Comparison of ENCODE assay signal across 8 mouse cellular contexts in genomic region chr11:119228846-119229626, GRCm38 (mm10). TPM values are rescaled to one million over a fixed set of nuclear protein-coding genes. Genes with fewer than 3 reads are reported as not detected.
DNase-seq lines count a peak whose midpoint lies in the region; ATAC-seq and TF ChIP-seq lines count a peak whose summit lies in the region.

No protein-coding gene starts in this region.

- H3K9ac ChIP-seq in hindbrain, embryonic 11.5 days (ENCODE audit: low read depth, low read length): no peak overlapping the region; the same call in 1 of the 2 replicates

- H3K4me1 ChIP-seq in E14TG2a.4 (replicated peaks; ENCODE audit: low read depth, low read length): peaks cover 31% of the 10 kb centered on the region
- H3K4me1 ChIP-seq in bone marrow macrophage, adult 2 months (ENCODE audit: control insufficient read depth, insufficient read depth, low read length): peaks cover 25% of the 10 kb centered on the region
- peaks cover 14% of the 10 kb centered on the region for H3K4me1 ChIP-seq in hindbrain, embryonic 11.5 days (replicated peaks; ENCODE audit: control insufficient read depth, insufficient read depth, low read length)

- peak; percentile 43 to 58 for DNase-seq in frontal cortex, postnatal 14 days (ENCODE audit: low spot score in 2 of 2)
- peak; percentile 91 for DNase-seq in hindbrain, embryonic 11.5 days (ENCODE audit: low spot score)
- peak; percentile 67 to 73 for DNase-seq in layer of hippocampus, postnatal 10 days (ENCODE audit: low spot score in 2 of 2)
- peak; percentile 91 for DNase-seq in lung, postnatal 10 days
- peak; percentile 58 for DNase-seq in ovary, postnatal 14 days (ENCODE audit: low spot score)
- DNase-seq in thymus, postnatal 4 days: peak; percentile 66

- H3K36me3 ChIP-seq in E14TG2a.4 (ENCODE audit: insufficient read depth, low read length): no peaks in the 10 kb centered on the region
- H3K36me3 ChIP-seq in hindbrain, embryonic 11.5 days (ENCODE audit: control insufficient read depth, insufficient read depth, low read length): no peaks in the 10 kb centered on the region

- H3K4me3 ChIP-seq in E14TG2a.4 (replicated peaks; ENCODE audit: low read length): peak overlapping the region; percentile 90
- H3K4me3 ChIP-seq in bone marrow macrophage, adult 2 months (ENCODE audit: insufficient read depth, low read length): peak overlapping the region; percentile 81
- peak overlapping the region; percentile 81 for H3K4me3 ChIP-seq in hindbrain, embryonic 11.5 days (ENCODE audit: low read depth, low read length)

- H3K9me3 ChIP-seq in E14TG2a.4 (ENCODE audit: low read length): no peaks in the 10 kb centered on the region
- H3K9me3 ChIP-seq in hindbrain, embryonic 11.5 days (ENCODE audit: control insufficient read depth, low read length): no peaks in the 10 kb centered on the region

- TF ChIP-seq POLR2A in bone marrow macrophage, adult 2 months (IDR thresholded peaks at IDR 0.05; ENCODE audit: borderline replicate concordance, low read depth, low read length): no peak

- no peak overlapping the region for H3K27ac ChIP-seq in bone marrow macrophage, adult 2 months (ENCODE audit: insufficient read depth, low read depth, low read length)
- peak overlapping the region; percentile 83 for H3K27ac ChIP-seq in hindbrain, embryonic 11.5 days (ENCODE audit: low read depth, low read length)

- WGBS in hindbrain, embryonic 11.5 days: under 1% methylated on average over 34 of the region's 34 CpGs

- no peak for TF ChIP-seq CTCF in E14TG2a.4 (conservative IDR thresholded peaks at IDR 0.05; ENCODE audit: low read length)
- no peak for TF ChIP-seq CTCF in bone marrow macrophage, adult 2 months (IDR thresholded peaks at IDR 0.05; ENCODE audit: low read depth, low read length)

- peak; percentile 95 for ATAC-seq in hindbrain, embryonic 11.5 days (ENCODE audit: low FRiP score)

- H3K4me2 ChIP-seq in hindbrain, embryonic 11.5 days (replicated peaks; ENCODE audit: low read depth, low read length): peak overlapping the region; percentile 89

- peaks cover 74% of the 10 kb centered on the region for H3K27me3 ChIP-seq in E14TG2a.4 (ENCODE audit: insufficient read depth, low read length)
- H3K27me3 ChIP-seq in hindbrain, embryonic 11.5 days (ENCODE audit: control insufficient read depth, insufficient read depth, low read length): no peaks in the 10 kb centered on the region

RNA-seq across cellular contexts. Expression of gene Ccdc40, which starts 0.7 kb away (rescaled TPM):
- polyA plus RNA-seq in bone marrow macrophage, adult 2 months (2012; ENCODE audit: insufficient read depth, insufficient read length, missing spikeins): 0.68 and 0.72 TPM in 2 replicates
- polyA plus RNA-seq in hindbrain, embryonic 11.5 days (2014; fragmentation: Nextera tagmentation; extraction: Ambion mirVana): 16.5 and 19.3 TPM in 2 replicates
- total RNA-seq in layer of hippocampus, postnatal 10 days (2021): 1 to 10 TPM; 4.8 to 5.2 TPM

RNA-seq across cellular contexts. Expression of gene Tbc1d16, which starts 0.7 kb away (rescaled TPM):
- 5.2 and 5.8 TPM in 2 replicates for polyA plus RNA-seq in bone marrow macrophage, adult 2 months (2012; ENCODE audit: insufficient read depth, insufficient read length, missing spikeins)
- 16.9 and 20.7 TPM in 2 replicates for polyA plus RNA-seq in hindbrain, embryonic 11.5 days (2014; fragmentation: Nextera tagmentation; extraction: Ambion mirVana)
- 100 to 1,000 TPM; 111 to 115 TPM for total RNA-seq in layer of hippocampus, postnatal 10 days (2021)

RNA-seq across cellular contexts. Expression of gene Gaa, which starts 38.7 kb away (rescaled TPM):
- 58.3 and 65.2 TPM in 2 replicates for polyA plus RNA-seq in bone marrow macrophage, adult 2 months (2012; ENCODE audit: insufficient read depth, insufficient read length, missing spikeins)
- polyA plus RNA-seq in hindbrain, embryonic 11.5 days (2014; fragmentation: Nextera tagmentation; extraction: Ambion mirVana): 12.6 and 15.3 TPM in 2 replicates
- 100 to 1,000 TPM; 131 to 136 TPM for total RNA-seq in layer of hippocampus, postnatal 10 days (2021)

Comparison
In these comparisons a context has a peak if more than half of its experiments do, and no peak if none do; other contexts are left out.
1. RNA of gene Ccdc40, which starts 0.7 kb away (polyA plus RNA-seq): 16.5 to 19.3 TPM in hindbrain, embryonic 11.5 days; 0.68 to 0.72 TPM in bone marrow macrophage, adult 2 months; every median in the first group is over 10 times any median in the second.
2. Peak in every context shown above with its lines, with median percentiles within 50 percentile points of each other: H3K4me3 ChIP-seq and DNase-seq.